Mouse (Mus musculus) neutrophil, adult 83 days (primary cell): ENCODE results near the gene Cisd3. TPM values are rescaled to one million over a fixed set of nuclear protein-coding genes. Genes with fewer than 3 reads are reported as not detected.

Source experiments
- total RNA-seq, 2 experiments: library from RNA; stranded (reverse); gene quantifications; one replicate each; pipeline ENCODE4 v1.2.4; 2023

Gene Cisd3
- 10 to 100 TPM in 1 of 2 experiments, 1 to 10 TPM in 1; 7.1 to 10.4 TPM for total RNA-seq

GRCm38 (mm10) chr11:97685613-97686321, at the start of gene Cisd3:
Cisd3 (plus strand) TSS chr11:97685826.

DNA sequence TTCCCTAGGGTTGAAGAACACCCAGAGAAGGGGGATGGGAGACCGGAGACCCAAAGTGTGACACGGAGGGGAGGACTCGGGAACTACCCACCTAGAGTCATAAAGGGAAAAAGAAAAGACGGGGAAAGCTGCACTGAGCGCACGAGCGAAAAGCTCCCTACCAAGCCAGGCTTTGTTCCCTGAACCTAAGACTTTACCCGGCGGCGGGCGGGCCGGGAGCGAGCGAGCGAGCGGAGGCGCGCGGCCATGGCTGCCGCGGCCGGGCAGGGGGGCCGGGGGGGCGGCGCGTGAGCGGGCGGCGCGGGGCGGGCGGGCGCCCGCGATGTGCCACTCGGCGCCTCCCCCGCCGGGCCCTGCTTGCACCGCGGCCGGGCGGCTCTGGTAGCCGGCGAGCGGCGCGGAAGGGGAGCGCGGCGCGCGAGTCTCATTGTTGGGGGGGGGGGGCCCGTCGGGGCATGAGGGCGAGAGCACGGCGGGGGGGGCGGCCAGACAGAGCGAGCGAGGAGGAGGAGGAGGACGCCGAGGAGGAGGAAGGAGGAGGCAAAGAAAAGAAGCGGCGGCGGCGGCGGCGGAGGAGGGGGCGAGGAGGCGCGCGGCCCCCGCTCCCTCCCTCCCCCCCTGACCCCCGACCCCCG, 22.6 kb upstream of the Cisd3 start, which contains the start of gene Mllt6:
TSS of gene Mllt6 (plus strand) at position 522 of the 635 bp plus-strand sequence.

DNA sequence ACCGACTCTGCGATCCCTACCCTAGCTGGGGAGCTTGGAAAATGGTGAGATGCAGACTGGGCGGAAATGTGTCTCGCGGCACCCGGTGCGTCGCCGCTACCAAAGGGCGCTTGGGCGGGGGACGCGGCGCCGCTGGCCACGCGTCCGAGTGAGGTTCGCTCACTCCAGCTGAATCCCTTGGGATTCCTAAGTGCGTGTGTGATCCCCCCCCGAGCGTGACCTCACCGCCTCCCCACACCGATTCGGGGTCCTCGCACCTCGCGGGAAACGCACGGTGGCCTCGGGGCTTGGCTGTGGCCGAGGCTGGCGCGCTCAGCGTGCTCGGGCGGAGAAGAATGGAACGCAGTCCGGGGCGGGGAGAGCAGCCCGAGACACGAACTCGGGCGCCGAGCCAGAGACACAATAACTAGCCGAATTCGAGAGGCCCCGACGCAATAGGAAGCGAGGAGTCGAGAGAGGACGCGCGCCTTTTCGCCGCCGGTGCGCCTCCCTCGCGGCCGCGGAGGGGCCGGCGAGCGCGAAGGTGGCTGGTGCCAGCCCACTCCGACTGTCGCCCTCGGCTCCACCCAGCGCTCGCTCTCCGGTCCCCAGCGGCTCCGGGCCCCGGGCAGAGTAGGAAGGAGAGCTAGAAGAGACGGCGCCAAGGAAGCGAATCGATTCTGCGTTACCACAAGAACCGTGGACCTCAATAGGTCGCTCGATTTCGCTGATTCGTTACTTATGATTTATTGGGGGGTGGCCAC, 14.5 kb downstream of the Cisd3 start, which contains the start of gene Pcgf2:
TSS of gene Pcgf2 (minus strand) at position 495 of the 743 bp plus-strand sequence.

GRCm38 (mm10) chr11:97703039-97703826, 17.6 kb downstream of the Cisd3 start, which contains the start of gene Psmb3:
Psmb3 (plus strand) TSS chr11:97703399.

Other genes with a start within 250 kb of the Cisd3 start
- gene 4933428G20Rik, start 185.5 kb upstream of the Cisd3 start, total RNA-seq = not detected
- gene Srcin1, start 109.6 kb upstream of the Cisd3 start, total RNA-seq = under 1 TPM in 1 of 2 experiments, not detected in 1; 0.07 TPM
- gene Epop, start 56.1 kb upstream of the Cisd3 start, total RNA-seq = 1 to 10 TPM in 1 of 2 experiments, under 1 TPM in 1; 0.28 to 1.0 TPM
- gene Mllt6, start 22.4 kb upstream of the Cisd3 start, total RNA-seq = 1 to 10 TPM; 5.3 to 8.8 TPM
- 1 to 10 TPM; 1.4 to 1.9 TPM for gene Pcgf2, start 14.7 kb downstream of the Cisd3 start, total RNA-seq
- gene Psmb3, start 17.6 kb downstream of the Cisd3 start, total RNA-seq = 100 to 1,000 TPM; 121 to 137 TPM
- 10 to 100 TPM; 27.4 to 29.4 TPM for gene Pip4k2b, start 58.9 kb downstream of the Cisd3 start, total RNA-seq
- gene Cwc25, start 80.7 kb downstream of the Cisd3 start, total RNA-seq = 10 to 100 TPM; 28.3 to 34.7 TPM
- gene 1700001P01Rik, start 90.1 kb downstream of the Cisd3 start, total RNA-seq = not detected
- 100 to 1,000 TPM; 609 to 647 TPM for gene Rpl23, start 96.6 kb downstream of the Cisd3 start, total RNA-seq
- 100 to 1,000 TPM; 326 to 330 TPM for gene Lasp1, start 113.2 kb downstream of the Cisd3 start, total RNA-seq
- under 1 TPM; 0.70 to 0.90 TPM for gene B230217C12Rik, start 155.0 kb downstream of the Cisd3 start, total RNA-seq
- under 1 TPM in 1 of 2 experiments, not detected in 1; 0.72 TPM for gene Fbxo47, start 198.3 kb downstream of the Cisd3 start, total RNA-seq